Mouse (Mus musculus) thymus, adult 2 months (tissue): ENCODE measurements at regions not wholly inside any gene's neighbourhood (a gene's known extent, or its start where the extent isn't known, plus 50 kb on each side); places are given as distances from the start of the nearest gene placed in this dataset.

ENCODE experiments used
- CTCF ChIP-seq: fragments of 200-500 bp; IDR thresholded peaks from 2 replicates; pipeline ENCODE4 v1.5.1; 2012; ENCODE audit warnings: mild to moderate bottlenecking, control low read depth, low read length, moderate library complexity, borderline replicate concordance; ENCODE audit not compliant: control insufficient read depth, poor library complexity, insufficient read depth; ENCODE audit errors: extremely low read depth
- POLR2A ChIP-seq: fragments of 200-500 bp; IDR thresholded peaks from 2 replicates; pipeline ENCODE4 v1.6.1; 2012; ENCODE audit warnings: mild to moderate bottlenecking, low read length, control low read depth, moderate library complexity; ENCODE audit not compliant: control insufficient read depth, poor library complexity, insufficient read depth; ENCODE audit errors: extremely low read depth

- TF ChIP-seq POLR2A, result no peak
- TF ChIP-seq CTCF, result no peak
These were observed 196.6 kb upstream of the Jarid2 start for GRCm38 (mm10) chr13:44532631-44533180.
